Mouse (Mus musculus) embryonic facial prominence, embryonic 12.5 days (tissue): ENCODE results near the gene Bicc1. TPM values are rescaled to one million over a fixed set of nuclear protein-coding genes. Genes with fewer than 3 reads are reported as not detected.

Experiments
- ATAC-seq: fragments of 200-750 bp; cut with Nextera tagmentation; 2 replicates; pipeline ENCODE4 v1.8.0; 2017; ENCODE audit not compliant: insufficient number of reproducible peaks, insufficient read depth, low FRiP score, low TSS enrichment
- H3K27ac ChIP-seq: fragments of 300-500 bp; sonication (generic); 2 replicates; pipeline ENCODE4 v1.5.1; 2016; ENCODE audit warnings: mild to moderate bottlenecking
- H3K27me3 ChIP-seq: fragments of 300-500 bp; sonication (generic); 2 replicates; pipeline ENCODE4 v1.6.1; 2016; ENCODE audit warnings: mild to moderate bottlenecking, moderate library complexity
- H3K36me3 ChIP-seq: fragments of 300-500 bp; sonication (generic); 2 replicates; pipeline ENCODE4 v1.6.1; 2016; ENCODE audit warnings: mild to moderate bottlenecking
- H3K4me1 ChIP-seq: fragments of 300-500 bp; sonication (generic); 2 replicates; pipeline ENCODE4 v1.6.1; 2016
- H3K4me2 ChIP-seq: fragments of 300-500 bp; sonication (generic); replicated peaks from 2 replicates; pipeline ENCODE4 v1.6.1; 2016; ENCODE audit warnings: mild to moderate bottlenecking, moderate library complexity
- H3K4me3 ChIP-seq: fragments of 300-500 bp; sonication (generic); 2 replicates; pipeline ENCODE4 v1.5.1; 2016; ENCODE audit warnings: mild to moderate bottlenecking
- H3K9ac ChIP-seq: fragments of 300-500 bp; sonication (generic); 2 replicates; pipeline ENCODE4 v1.6.1; 2016; ENCODE audit warnings: mild to moderate bottlenecking, moderate library complexity
- H3K9me3 ChIP-seq: fragments of 300-500 bp; sonication (generic); 2 replicates; pipeline ENCODE4 v1.6.1; 2016; ENCODE audit warnings: mild to moderate bottlenecking, moderate library complexity
- WGBS: fragments of 180-500 bp; shearing (Covaris S2); methylation state at CpG from one replicate; pipeline ENCODE4 v1.1.7; 2016; 5-methylcytosine and 5-hydroxymethylcytosine counted together
- polyA plus RNA-seq: library from polyadenylated mRNA; unstranded; fragments of >200 nt; fragmentation: Nextera tagmentation; extraction: Ambion mirVana; gene quantifications from 2 replicates; pipeline ENCODE4 v1.2.1, GENCODE M21; 2016

The Bicc1 gene
- polyA plus RNA-seq, 1 experiment from 2014 or later: 24.2 TPM

DNA sequence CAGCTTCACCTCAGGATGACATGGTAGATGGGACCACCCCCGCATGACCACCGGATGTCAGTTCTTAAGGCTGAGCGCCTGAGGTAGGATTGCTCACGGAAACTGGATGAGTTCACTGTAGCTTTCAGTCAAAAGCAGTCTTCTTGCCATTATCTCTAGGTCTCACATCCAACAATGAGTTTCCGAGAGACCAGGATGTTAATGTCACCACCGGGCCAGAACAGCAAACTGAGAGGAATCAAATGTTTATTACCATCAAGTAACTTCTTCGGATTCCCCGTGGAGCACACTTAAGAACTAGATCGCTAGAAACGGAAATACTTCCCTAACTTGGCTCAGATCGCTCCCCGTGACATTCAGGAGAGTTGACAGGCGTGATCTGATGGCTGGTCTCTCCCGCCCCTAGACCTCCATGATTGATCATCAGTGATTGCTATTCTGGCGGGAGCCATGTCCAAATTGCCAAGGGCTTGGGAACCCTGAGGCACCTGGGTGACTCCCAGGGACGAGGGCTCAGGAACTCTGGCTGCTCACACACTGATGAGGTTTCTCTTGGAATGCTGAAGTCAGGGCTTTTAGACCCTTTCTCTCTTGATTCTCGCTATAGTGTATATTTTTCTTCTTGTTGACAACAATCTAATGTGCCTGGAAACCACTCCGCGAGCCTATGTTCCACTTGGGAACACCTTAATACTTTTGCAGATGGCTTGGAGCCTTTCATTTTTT lies 149.6 kb downstream of the Bicc1 start:
- no peak overlapping the region for H3K4me2 ChIP-seq
- H3K9ac ChIP-seq: no peak overlapping the region
- WGBS: 87% methylated on average over 19 of the region's 19 CpGs
- H3K4me1 ChIP-seq: no peaks in the 10 kb centered on the region
- no peaks in the 10 kb centered on the region for H3K9me3 ChIP-seq
- no peaks in the 10 kb centered on the region for H3K36me3 ChIP-seq
- no peak overlapping the region for H3K4me3 ChIP-seq
- no peak overlapping the region for H3K27ac ChIP-seq
- no peak for ATAC-seq
- no peaks in the 10 kb centered on the region for H3K27me3 ChIP-seq

GRCm38 (mm10) chr10:71008721-71009120 lies 150.8 kb downstream of the Bicc1 start:
- WGBS: 88% methylated on average over 11 of the region's 11 CpGs
- Histone ChIP-seq H3K9me3 (no peaks in the 10 kb centered on the region), H3K27ac (no peak overlapping the region), H3K4me2 (no peak overlapping the region), H3K4me1 (no peaks in the 10 kb centered on the region), H3K9ac (no peak overlapping the region), H3K36me3 (no peaks in the 10 kb centered on the region), H3K4me3 (no peak overlapping the region), H3K27me3 (no peaks in the 10 kb centered on the region)
- ATAC-seq: no peak

DNA sequence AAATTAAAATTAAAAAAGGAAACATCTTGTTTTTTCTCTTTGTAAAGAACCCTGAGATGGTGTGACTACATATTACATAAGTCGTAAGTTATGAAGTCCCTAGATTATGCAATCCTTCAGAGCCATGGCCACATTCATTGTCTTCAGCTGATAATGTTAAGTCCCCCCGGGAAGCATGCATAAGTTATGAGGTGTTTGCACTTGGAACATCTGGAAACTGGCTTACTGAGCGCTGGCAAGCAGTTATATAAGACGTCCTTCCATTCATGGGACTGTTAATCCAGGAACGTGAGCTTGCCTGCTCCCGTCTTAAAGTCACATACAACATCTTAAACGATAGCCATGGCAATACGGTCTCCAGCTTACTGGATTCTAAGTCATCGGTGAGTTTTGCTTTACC lies 151.5 kb downstream of the Bicc1 start:
- no peaks in the 10 kb centered on the region for H3K9me3 ChIP-seq
- no peaks in the 10 kb centered on the region for H3K36me3 ChIP-seq
- 65% methylated on average over 9 of the region's 9 CpGs for WGBS
- H3K4me1 ChIP-seq: no peaks in the 10 kb centered on the region
- H3K27ac ChIP-seq: no peak overlapping the region
- H3K4me3 ChIP-seq: no peak overlapping the region
- H3K4me2 ChIP-seq: no peak overlapping the region
- no peak for ATAC-seq
- H3K27me3 ChIP-seq: no peaks in the 10 kb centered on the region
- no peak overlapping the region for H3K9ac ChIP-seq

GRCm38 (mm10) chr10:71007516-71007915 lies 152.0 kb downstream of the Bicc1 start:
- ATAC-seq: no peak
- Histone ChIP-seq H3K4me1 (no peaks in the 10 kb centered on the region), H3K9ac (no peak overlapping the region), H3K4me3 (no peak overlapping the region), H3K27me3 (no peaks in the 10 kb centered on the region), H3K9me3 (no peaks in the 10 kb centered on the region), H3K4me2 (no peak overlapping the region), H3K36me3 (no peaks in the 10 kb centered on the region), H3K27ac (no peak overlapping the region)
- 94% methylated on average over 5 of the region's 5 CpGs for WGBS

DNA sequence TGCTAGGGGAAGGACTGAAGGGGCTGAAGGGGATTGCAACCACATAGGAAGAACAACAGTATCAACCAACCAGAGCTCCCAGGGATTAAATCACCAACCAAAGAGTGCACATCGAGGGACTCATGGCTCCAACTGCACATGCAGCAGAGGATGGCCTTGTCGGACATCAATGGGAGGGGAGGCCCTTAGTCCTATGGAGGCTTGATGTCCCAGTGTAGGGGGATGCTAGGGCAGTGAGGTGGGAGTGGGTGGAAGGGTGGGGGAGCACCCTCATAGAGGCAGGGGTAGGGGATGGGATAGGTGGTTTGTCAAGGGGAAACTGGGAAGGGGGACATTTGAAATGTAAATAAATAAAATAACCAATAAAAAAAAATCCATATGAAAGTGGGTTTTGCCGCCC lies 152.5 kb downstream of the Bicc1 start:
- no peak overlapping the region for H3K4me3 ChIP-seq
- no peaks in the 10 kb centered on the region for H3K27me3 ChIP-seq
- no peak overlapping the region for H3K27ac ChIP-seq
- no peak for ATAC-seq
- no peak overlapping the region for H3K4me2 ChIP-seq
- H3K9ac ChIP-seq: no peak overlapping the region
- H3K36me3 ChIP-seq: no peaks in the 10 kb centered on the region
- 94% methylated on average over 3 of the region's 3 CpGs for WGBS
- H3K4me1 ChIP-seq: no peaks in the 10 kb centered on the region
- no peaks in the 10 kb centered on the region for H3K9me3 ChIP-seq

DNA sequence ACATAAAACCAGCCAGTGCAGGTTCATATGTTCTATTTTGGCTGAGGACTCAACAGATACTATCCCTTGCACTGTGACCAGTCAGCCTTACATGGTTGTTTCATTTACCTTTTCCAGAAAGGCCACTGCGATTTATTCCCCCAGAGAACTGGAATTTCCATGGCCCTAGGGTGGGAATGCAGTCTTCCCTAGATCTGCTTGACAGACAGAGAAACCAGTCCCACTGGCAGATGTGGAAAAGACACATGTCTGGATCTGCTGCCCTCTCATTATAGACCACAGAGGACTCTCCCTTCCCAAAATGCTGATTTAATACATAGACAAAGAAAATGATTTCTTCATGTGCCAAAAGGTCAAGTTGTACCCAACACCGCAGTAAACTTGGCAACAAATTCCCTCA lies 156.6 kb downstream of the Bicc1 start:
- no peaks in the 10 kb centered on the region for H3K9me3 ChIP-seq
- no peaks in the 10 kb centered on the region for H3K27me3 ChIP-seq
- H3K4me2 ChIP-seq: no peak overlapping the region
- no peaks in the 10 kb centered on the region for H3K36me3 ChIP-seq
- no peak overlapping the region for H3K4me3 ChIP-seq
- H3K4me1 ChIP-seq: no peaks in the 10 kb centered on the region
- no peak for ATAC-seq
- 77% methylated on average over 2 of the region's 2 CpGs for WGBS
- H3K27ac ChIP-seq: no peak overlapping the region
- H3K9ac ChIP-seq: no peak overlapping the region

DNA sequence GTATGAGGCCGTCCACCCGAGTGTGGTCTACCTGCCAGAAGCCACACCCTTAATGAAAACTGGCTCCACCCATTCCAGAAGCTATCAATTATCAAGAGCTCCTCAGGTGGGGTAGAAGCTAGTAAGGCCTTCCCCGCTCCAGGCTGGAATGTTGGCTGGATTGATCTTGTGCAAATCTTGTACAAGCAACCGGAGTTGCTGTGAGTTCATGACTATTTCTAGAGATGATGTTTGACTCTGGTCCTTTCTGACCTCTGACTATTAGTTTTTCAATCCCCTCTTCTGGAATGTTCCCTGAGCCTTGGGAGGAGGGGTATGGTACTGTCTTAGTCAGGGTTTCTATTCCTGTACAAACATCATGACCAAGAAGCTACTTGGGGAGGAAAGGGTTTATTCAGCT lies 157.3 kb downstream of the Bicc1 start:
- no peaks in the 10 kb centered on the region for H3K27me3 ChIP-seq
- ATAC-seq: no peak
- no peak overlapping the region for H3K27ac ChIP-seq
- no peaks in the 10 kb centered on the region for H3K36me3 ChIP-seq
- H3K4me3 ChIP-seq: no peak overlapping the region
- no peaks in the 10 kb centered on the region for H3K9me3 ChIP-seq
- H3K9ac ChIP-seq: no peak overlapping the region
- no peak overlapping the region for H3K4me2 ChIP-seq
- no peaks in the 10 kb centered on the region for H3K4me1 ChIP-seq
- WGBS: 97% methylated on average over 4 of the region's 4 CpGs

DNA sequence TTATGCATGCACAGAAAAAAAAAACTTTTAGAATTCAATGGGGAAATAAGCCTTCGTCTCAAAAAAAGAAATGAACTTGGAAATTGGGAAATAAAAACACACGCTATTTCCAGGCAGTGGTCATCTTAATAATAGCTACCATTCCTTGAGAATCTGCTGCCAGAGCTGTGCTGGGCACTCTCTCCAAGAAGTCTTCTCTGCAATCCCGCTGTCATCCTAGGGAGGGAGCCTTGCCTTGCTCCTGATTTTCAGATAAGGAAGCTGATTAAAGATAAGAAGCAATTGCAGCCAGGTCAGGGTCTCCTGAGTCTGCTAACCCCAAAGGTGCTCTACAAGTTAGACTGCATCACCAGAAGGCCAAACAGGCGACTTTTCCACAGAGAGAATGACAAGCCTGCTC lies 161.4 kb downstream of the Bicc1 start:
- H3K9me3 ChIP-seq: no peaks in the 10 kb centered on the region
- ATAC-seq: no peak
- WGBS: 45% methylated on average over 4 of the region's 4 CpGs
- H3K4me3 ChIP-seq: no peak overlapping the region
- no peak overlapping the region for H3K27ac ChIP-seq
- no peaks in the 10 kb centered on the region for H3K27me3 ChIP-seq
- no peaks in the 10 kb centered on the region for H3K36me3 ChIP-seq
- H3K4me1 ChIP-seq: no peaks in the 10 kb centered on the region
- H3K4me2 ChIP-seq: no peak overlapping the region
- H3K9ac ChIP-seq: no peak overlapping the region

GRCm38 (mm10) chr10:70996051-70996450 lies 163.4 kb downstream of the Bicc1 start:
- WGBS: 97% methylated on average over 9 of the region's 9 CpGs
- no peaks in the 10 kb centered on the region for H3K9me3 ChIP-seq
- H3K27me3 ChIP-seq: no peaks in the 10 kb centered on the region
- H3K4me3 ChIP-seq: no peak overlapping the region
- no peak overlapping the region for H3K9ac ChIP-seq
- H3K4me1 ChIP-seq: no peaks in the 10 kb centered on the region
- H3K27ac ChIP-seq: no peak overlapping the region
- no peak overlapping the region for H3K4me2 ChIP-seq
- no peak for ATAC-seq
- H3K36me3 ChIP-seq: no peaks in the 10 kb centered on the region

DNA sequence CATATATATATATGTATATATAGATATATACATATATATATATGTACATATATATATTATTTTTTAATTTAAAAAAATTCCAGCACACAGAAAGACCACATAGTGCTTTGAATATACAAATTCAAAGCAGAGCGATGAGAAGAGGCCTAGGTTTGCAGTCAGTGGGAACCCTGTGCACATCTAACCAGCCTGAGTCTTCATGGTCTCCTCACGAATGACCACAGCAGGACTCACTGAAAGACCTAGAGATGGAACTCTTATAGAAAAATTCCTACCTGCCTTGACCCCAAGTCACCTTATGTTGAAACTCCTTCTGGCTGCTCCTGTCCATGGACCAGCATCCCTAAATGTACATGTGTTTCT lies 165.4 kb downstream of the Bicc1 start:
- H3K4me3 ChIP-seq: no peak overlapping the region
- no peak overlapping the region for H3K27ac ChIP-seq
- no peaks in the 10 kb centered on the region for H3K36me3 ChIP-seq
- H3K27me3 ChIP-seq: no peaks in the 10 kb centered on the region
- H3K4me2 ChIP-seq: no peak overlapping the region
- H3K4me1 ChIP-seq: no peaks in the 10 kb centered on the region
- 88% methylated on average over 2 of the region's 2 CpGs for WGBS
- H3K9me3 ChIP-seq: no peaks in the 10 kb centered on the region
- ATAC-seq: no peak
- H3K9ac ChIP-seq: no peak overlapping the region

DNA sequence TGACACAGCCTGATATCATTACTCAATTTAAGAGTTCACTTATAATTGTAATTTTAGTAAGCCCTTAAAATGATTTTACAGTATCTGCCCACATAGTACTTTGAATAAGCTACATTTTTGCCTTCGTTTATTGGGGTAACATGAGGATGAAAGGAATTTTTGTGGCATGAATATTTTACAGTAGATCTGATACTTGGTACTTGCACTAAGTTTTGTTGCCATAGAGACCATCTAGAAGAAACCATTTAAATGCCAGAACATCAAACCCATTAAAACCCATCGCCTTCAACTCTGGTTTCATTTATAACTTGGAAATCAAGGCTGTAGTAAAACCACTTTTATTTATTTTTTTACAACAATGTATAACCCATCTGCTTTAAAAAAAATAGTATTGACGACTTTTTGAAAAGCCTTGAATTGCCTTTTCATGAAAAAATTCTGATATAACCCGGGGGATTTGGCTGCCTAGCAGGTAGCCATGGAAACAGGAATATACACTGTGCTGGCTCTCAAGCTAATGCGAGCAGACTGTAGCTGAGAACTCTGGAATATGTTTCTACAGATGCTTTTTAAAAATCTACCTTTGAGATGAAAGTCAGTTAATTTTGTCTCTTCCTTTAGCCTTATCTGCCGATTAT lies 165.9 kb downstream of the Bicc1 start:
- no peak overlapping the region for H3K27ac ChIP-seq
- no peaks in the 10 kb centered on the region for H3K9me3 ChIP-seq
- H3K36me3 ChIP-seq: no peaks in the 10 kb centered on the region
- 64% methylated on average over 6 of the region's 6 CpGs for WGBS
- ATAC-seq: no peak
- no peaks in the 10 kb centered on the region for H3K27me3 ChIP-seq
- H3K4me2 ChIP-seq: no peak overlapping the region
- H3K9ac ChIP-seq: no peak overlapping the region
- H3K4me3 ChIP-seq: no peak overlapping the region
- H3K4me1 ChIP-seq: no peaks in the 10 kb centered on the region

DNA sequence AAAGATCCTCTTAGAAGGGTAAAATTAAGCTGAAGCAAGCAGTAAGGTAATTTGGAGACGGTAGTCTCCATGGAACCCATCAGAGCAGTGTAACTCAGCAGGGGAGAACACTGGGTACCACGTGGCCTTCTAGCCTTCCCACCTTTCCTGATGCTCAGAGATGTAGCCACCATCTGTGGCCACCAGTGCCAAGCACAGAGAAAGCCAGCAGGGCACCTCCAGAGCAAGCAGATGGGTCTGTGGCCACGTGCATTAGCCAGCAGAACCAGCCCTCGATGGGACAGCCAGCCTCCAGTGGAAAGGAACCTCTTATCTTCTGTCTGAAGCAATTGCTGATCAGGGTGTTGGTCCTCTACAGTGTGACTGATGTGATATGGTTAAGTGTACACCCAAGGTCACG lies 172.1 kb downstream of the Bicc1 start:
- 74% methylated on average over 5 of the region's 5 CpGs for WGBS
- no peaks in the 10 kb centered on the region for H3K36me3 ChIP-seq
- no peaks in the 10 kb centered on the region for H3K27me3 ChIP-seq
- no peaks in the 10 kb centered on the region for H3K9me3 ChIP-seq
- H3K4me3 ChIP-seq: no peak overlapping the region
- H3K4me2 ChIP-seq: no peak overlapping the region
- H3K27ac ChIP-seq: no peak overlapping the region
- no peak overlapping the region for H3K9ac ChIP-seq
- peaks cover 12% of the 10 kb centered on the region for H3K4me1 ChIP-seq
- no peak for ATAC-seq
